Mouse (Mus musculus) CH12.LX (cell line): ENCODE measurements at regions not wholly inside any gene's neighbourhood (a gene's known extent, or its start where the extent isn't known, plus 50 kb on each side); places are given as distances from the start of the nearest gene placed in this dataset.

Source experiments
- DNase-seq: peaks from one replicate; pipeline ENCODE4 v3.0.0-alpha.2; 2013; ENCODE audit errors: extremely low read depth
- H3K27ac ChIP-seq: 2 replicates; pipeline ENCODE4 v1.5.1; 2012; ENCODE audit warnings: low read depth, mild to moderate bottlenecking, control low read depth, moderate library complexity; ENCODE audit not compliant: insufficient read depth
- H3K27me3 ChIP-seq: replicated peaks from 2 replicates; pipeline ENCODE3; 2012; ENCODE audit warnings: inconsistent platforms
- H3K36me3 ChIP-seq, 2 experiments: replicated peaks in 1 of 2; 2 replicates each; pipeline versions ENCODE3 to v1.6.1; 2012; ENCODE audit warnings: inconsistent platforms in 1 of 2, low read length in 1 of 2, mild to moderate bottlenecking in 1 of 2, mixed read lengths in 1 of 2, moderate library complexity in 1 of 2; ENCODE audit not compliant: control insufficient read depth in 1 of 2, insufficient read depth in 1 of 2
- H3K4me1 ChIP-seq, 2 experiments: 2 replicates each; pipeline ENCODE4 v1.6.1; 2012; ENCODE audit warnings: inconsistent platforms in 1 of 2, moderate library complexity in 1 of 2; ENCODE audit not compliant: insufficient read depth in 2 of 2, control insufficient read depth in 1 of 2
- H3K4me2 ChIP-seq: 2 replicates; pipeline ENCODE4 v1.6.1; 2012; ENCODE audit warnings: low read depth, mild to moderate bottlenecking, control low read depth; ENCODE audit not compliant: poor library complexity, insufficient read depth, severe bottlenecking
- H3K4me3 ChIP-seq, 3 experiments: fragments of 150-350 bp in 1 of 3; sonication (generic) in 1 of 3; replicated peaks in 1 of 3; 2 replicates each; pipeline versions ENCODE3 to v1.5.1; 2011 to 2012; ENCODE audit warnings: low read depth in 2 of 3, low read length in 2 of 3, mild to moderate bottlenecking in 2 of 3, moderate library complexity in 2 of 3, control low read depth in 1 of 3, improper control_type of control experiment in 1 of 3, inconsistent platforms in 1 of 3, mixed read lengths in 1 of 3; ENCODE audit not compliant: poor library complexity in 1 of 3
- H3K79me2 ChIP-seq: replicated peaks from 2 replicates; pipeline ENCODE4 v1.6.1; 2012; ENCODE audit warnings: mild to moderate bottlenecking, moderate library complexity; ENCODE audit not compliant: control insufficient read depth, poor library complexity, insufficient read depth, severe bottlenecking; ENCODE audit errors: extremely low read depth
- H3K9ac ChIP-seq: 2 replicates; pipeline ENCODE4 v1.6.1; 2012; ENCODE audit warnings: low read depth, mild to moderate bottlenecking, control low read depth, moderate library complexity; ENCODE audit not compliant: insufficient read depth
- H3K9me3 ChIP-seq: replicated peaks from 2 replicates; pipeline ENCODE3; 2012; ENCODE audit warnings: low read length, inconsistent platforms, mixed read lengths
- BHLHE40 ChIP-seq: IDR thresholded peaks from 2 replicates; pipeline ENCODE4 v1.6.1; 2011; ENCODE audit warnings: mild to moderate bottlenecking, low read depth, low read length, improper control_type of control experiment
- CHD1 ChIP-seq: IDR thresholded peaks from 2 replicates; pipeline ENCODE4 v1.6.1; 2012; ENCODE audit warnings: low read depth, low read length, improper control_type of control experiment, inconsistent platforms
- CTCF ChIP-seq, 2 experiments: IDR thresholded peaks in 1 of 2; conservative IDR thresholded peaks in 1 of 2; 2 replicates each; pipeline ENCODE4 v1.5.1; 2011 to 2012; ENCODE audit warnings: low read depth in 2 of 2, low read length in 2 of 2, improper control_type of control experiment in 1 of 2, inconsistent platforms in 1 of 2, mild to moderate bottlenecking in 1 of 2, moderate library complexity in 1 of 2
- E2F4 ChIP-seq: IDR thresholded peaks from 2 replicates; pipeline ENCODE4 v1.6.1; 2011; ENCODE audit warnings: low read depth, low read length, improper control_type of control experiment; ENCODE audit not compliant: insufficient replicate concordance
- ELF1 ChIP-seq: IDR thresholded peaks from 2 replicates; pipeline ENCODE4 v1.6.1; 2014; ENCODE audit warnings: low read depth, mild to moderate bottlenecking, inconsistent platforms, low read length, improper control_type of control experiment
- EP300 ChIP-seq: IDR thresholded peaks from 2 replicates; pipeline ENCODE4 v1.6.1; 2011; ENCODE audit warnings: low read length, improper control_type of control experiment
- GABPA ChIP-seq: IDR thresholded peaks from 2 replicates; pipeline ENCODE4 v1.6.1; 2012; ENCODE audit warnings: low read depth, low read length, improper control_type of control experiment, inconsistent platforms; ENCODE audit not compliant: insufficient replicate concordance
- HCFC1 ChIP-seq: IDR thresholded peaks from 2 replicates; pipeline ENCODE4 v1.6.1; 2012; ENCODE audit warnings: low read depth, mild to moderate bottlenecking, inconsistent platforms, low read length, improper control_type of control experiment
- JUN ChIP-seq: IDR thresholded peaks from 2 replicates; pipeline ENCODE4 v1.6.1; 2011; ENCODE audit warnings: low read depth, mild to moderate bottlenecking, low read length, improper control_type of control experiment, moderate library complexity; ENCODE audit not compliant: insufficient read depth
- JUND ChIP-seq: conservative IDR thresholded peaks from 2 replicates; pipeline ENCODE4 v1.6.1; 2011; ENCODE audit warnings: low read depth, low read length, improper control_type of control experiment
- KAT2A ChIP-seq: IDR thresholded peaks from 2 replicates; pipeline ENCODE4 v1.6.1; 2012; ENCODE audit warnings: low read length, improper control_type of control experiment, inconsistent platforms; ENCODE audit not compliant: insufficient replicate concordance
- MAFK ChIP-seq: IDR thresholded peaks from 2 replicates; pipeline ENCODE4 v1.6.1; 2011; ENCODE audit warnings: low read length, improper control_type of control experiment; ENCODE audit not compliant: insufficient replicate concordance
- MAX ChIP-seq: IDR thresholded peaks from 2 replicates; pipeline ENCODE4 v1.6.1; 2011; ENCODE audit warnings: low read length, improper control_type of control experiment
- MAZ ChIP-seq: IDR thresholded peaks from 2 replicates; pipeline ENCODE4 v1.6.1; 2012; ENCODE audit warnings: low read depth, mild to moderate bottlenecking, inconsistent platforms, low read length, improper control_type of control experiment, moderate library complexity
- MXI1 ChIP-seq: IDR thresholded peaks from 2 replicates; pipeline ENCODE4 v1.6.1; 2011; ENCODE audit warnings: mild to moderate bottlenecking, low read depth, low read length, improper control_type of control experiment
- MYC ChIP-seq: IDR thresholded peaks from 2 replicates; pipeline ENCODE4 v1.6.1; 2011; ENCODE audit warnings: low read depth, mild to moderate bottlenecking, improper control_type of control experiment, low read length
- NELFE ChIP-seq: IDR thresholded peaks from 2 replicates; pipeline ENCODE4 v1.6.1; 2011; ENCODE audit warnings: low read depth, low read length, improper control_type of control experiment
- PAX5 ChIP-seq: IDR thresholded peaks from 2 replicates; pipeline ENCODE4 v1.6.1; 2012; ENCODE audit warnings: low read length, inconsistent platforms, mixed read lengths
- POLR2AphosphoS2 ChIP-seq: IDR thresholded peaks from 2 replicates; pipeline ENCODE4 v1.6.1; 2011; ENCODE audit warnings: low read depth, low read length, improper control_type of control experiment
- RAD21 ChIP-seq: IDR thresholded peaks from 2 replicates; pipeline ENCODE4 v1.6.1; 2011; ENCODE audit warnings: low read depth, mild to moderate bottlenecking, low read length, improper control_type of control experiment, moderate library complexity
- RCOR1 ChIP-seq: conservative IDR thresholded peaks from 2 replicates; pipeline ENCODE4 v1.6.1; 2012; ENCODE audit warnings: low read depth, mild to moderate bottlenecking, inconsistent platforms, low read length, improper control_type of control experiment
- SIN3A ChIP-seq: IDR thresholded peaks from 2 replicates; pipeline ENCODE4 v1.6.1; 2012; ENCODE audit warnings: low read length, improper control_type of control experiment, inconsistent platforms
- TBP ChIP-seq: conservative IDR thresholded peaks from 2 replicates; pipeline ENCODE4 v1.6.1; 2011; ENCODE audit warnings: low read depth, low read length, improper control_type of control experiment
- TCF12 ChIP-seq: IDR thresholded peaks from 2 replicates; pipeline ENCODE4 v1.6.1; 2014; ENCODE audit warnings: low read depth, mild to moderate bottlenecking, inconsistent platforms, low read length, improper control_type of control experiment
- USF1 ChIP-seq: IDR thresholded peaks from 2 replicates; pipeline ENCODE4 v1.6.1; 2014; ENCODE audit warnings: low read depth, mild to moderate bottlenecking, inconsistent platforms, low read length, improper control_type of control experiment
- USF2 ChIP-seq: conservative IDR thresholded peaks from 2 replicates; pipeline ENCODE4 v1.6.1; 2011; ENCODE audit warnings: low read depth, low read length, improper control_type of control experiment
- ZC3H11A ChIP-seq: IDR thresholded peaks from 2 replicates; pipeline ENCODE4 v1.6.1; 2012; ENCODE audit warnings: low read depth, mild to moderate bottlenecking, inconsistent platforms, low read length, improper control_type of control experiment
- dilution Hi-C: fragments of 300-500 bp; cut with MboI; formaldehyde crosslinking; loops from 2 replicates; pipeline ENCODE4 v1.14.3; 2020; ENCODE audit warnings: low sequenced_read_pairs; ENCODE audit not compliant: extremely low pct_unique_long_range_greater_than_20kb, extremely low pct_ligation_motif_present
- in situ Hi-C: fragments of 300-500 bp; cut with MboI; formaldehyde crosslinking; loops from 3 replicates; pipeline ENCODE4 v1.14.3; 2019; ENCODE audit warnings: low sequenced_read_pairs, low pct_ligation_motif_present, low pct_unique_long_range_greater_than_20kb, mixed read lengths

DNA sequence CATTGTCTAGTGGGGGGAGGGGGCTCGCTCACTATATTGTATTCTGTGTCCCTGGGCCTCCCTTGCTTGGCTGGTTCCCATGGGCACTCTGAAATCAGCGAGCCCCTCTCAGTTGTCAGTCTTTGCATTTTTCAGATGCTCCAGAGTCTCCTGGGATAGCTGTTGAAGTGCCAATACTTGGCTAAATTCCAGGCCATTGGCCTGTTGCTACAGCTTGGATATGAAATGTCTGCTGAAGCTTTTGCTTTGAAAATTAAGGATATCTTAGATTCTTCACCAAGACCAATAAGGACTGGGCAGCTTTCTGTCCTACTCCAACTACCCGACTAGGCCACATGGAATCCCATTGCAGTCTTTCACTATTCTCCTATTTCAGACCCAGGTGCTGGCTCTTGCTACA lies 290.2 kb upstream of the Ubash3b start:
- no peaks in the 10 kb centered on the region for H3K27me3 ChIP-seq
- H3K9me3 ChIP-seq, result no peaks in the 10 kb centered on the region
- in situ Hi-C loops (loop anchor here (10.0 to 25.0 kb wide), 2 partner anchors 227 to 464 kb away; no protein-coding TSS in a partner anchor), dilution Hi-C loops (no loop called here)
- no peak overlapping the region for H3K27ac ChIP-seq
- peaks cover 0 to 17% of the 10 kb centered on the region in 2 experiments; a peak in 2 of 4 replicates for H3K4me1 ChIP-seq
- no peak overlapping the region for H3K9ac ChIP-seq
- H3K36me3 ChIP-seq, result no peaks in the 10 kb centered on the region
- no peak overlapping the region for H3K4me3 ChIP-seq
- no peaks in the 10 kb centered on the region for H3K79me2 ChIP-seq
- no peak overlapping the region for H3K4me2 ChIP-seq
- no peak for TF ChIP-seq MYC
- TF ChIP-seq USF1, result no peak
- no peak for TF ChIP-seq PAX5
- no peak for TF ChIP-seq HCFC1
- no peak for TF ChIP-seq RAD21
- no peak for TF ChIP-seq TBP
- no peak for TF ChIP-seq POLR2AphosphoS2
- no peak for TF ChIP-seq RCOR1
- no peak for TF ChIP-seq SIN3A
- no peak for TF ChIP-seq CHD1
- no peak for TF ChIP-seq MAZ
- no peak for TF ChIP-seq E2F4
- TF ChIP-seq BHLHE40, result no peak
- no peak for TF ChIP-seq EP300
- no peak for TF ChIP-seq USF2
- no peak for TF ChIP-seq NELFE
- no peak for TF ChIP-seq JUN
- no peak for DNase-seq

DNA sequence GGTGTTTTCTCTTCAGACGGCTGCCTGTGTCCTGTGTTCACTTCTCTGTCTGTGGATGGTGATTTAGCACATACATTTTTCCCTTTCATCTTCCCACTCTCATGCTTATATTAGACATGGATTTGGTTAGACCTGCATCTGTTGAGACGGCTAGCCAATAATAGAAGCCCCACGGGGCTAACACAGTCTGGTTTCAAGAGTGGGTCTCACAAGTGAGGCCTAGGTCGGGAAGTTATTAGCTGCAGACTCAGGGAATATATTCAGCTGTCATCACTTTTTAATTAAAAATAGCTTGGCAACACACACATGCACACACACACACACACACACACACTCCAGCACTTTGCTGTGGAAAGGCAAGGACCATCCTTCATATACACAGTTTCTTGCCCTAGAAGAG lies 287.7 kb upstream of the Ubash3b start:
- dilution Hi-C loops, result no loop called here
- H3K9me3 ChIP-seq, result no peaks in the 10 kb centered on the region
- no peak for TF ChIP-seq MAX
- TF ChIP-seq SIN3A, result no peak
- no peak for TF ChIP-seq ZC3H11A
- TF ChIP-seq MXI1, result no peak
- TF ChIP-seq MAZ, result no peak
- no peak for TF ChIP-seq JUND
- TF ChIP-seq TBP, result no peak
- TF ChIP-seq ELF1, result no peak
- no peak for TF ChIP-seq CTCF (conservative IDR thresholded peaks at IDR 0.05 in 1 of 2, IDR thresholded peaks at IDR 0.05 in 1 of 2; ENCODE audit: low read depth in 2 of 2, low read length in 2 of 2)
- TF ChIP-seq BHLHE40, result no peak
- TF ChIP-seq HCFC1, result no peak
- no peak for TF ChIP-seq RCOR1
- no peak for TF ChIP-seq MAFK
- no peak for TF ChIP-seq GABPA
- TF ChIP-seq NELFE, result no peak
- TF ChIP-seq KAT2A, result no peak
- TF ChIP-seq RAD21, result no peak
- TF ChIP-seq PAX5, result no peak
- TF ChIP-seq TCF12, result no peak
- TF ChIP-seq, all 38 proteins: peak for 0
- H3K9ac ChIP-seq, result no peak overlapping the region
- no peak overlapping the region for H3K27ac ChIP-seq
- no peaks in the 10 kb centered on the region for H3K36me3 ChIP-seq
- DNase-seq, result no peak
- H3K4me3 ChIP-seq, result no peak overlapping the region
- peaks cover 0 to 37% of the 10 kb centered on the region in 2 experiments; a peak in 2 of 4 replicates for H3K4me1 ChIP-seq
- no peaks in the 10 kb centered on the region for H3K79me2 ChIP-seq
- H3K4me2 ChIP-seq, result no peak overlapping the region
- in situ Hi-C loops, result no loop called here
- H3K27me3 ChIP-seq, result no peaks in the 10 kb centered on the region
